Mouse (Mus musculus): ENCODE results near the gene Flywch2.
"Not testable (repeated sequence)": the region's sequence is repeated elsewhere in the genome, so short reads cannot be mapped to it uniquely, and the experiment has no call there.

The Flywch2 gene

DNA sequence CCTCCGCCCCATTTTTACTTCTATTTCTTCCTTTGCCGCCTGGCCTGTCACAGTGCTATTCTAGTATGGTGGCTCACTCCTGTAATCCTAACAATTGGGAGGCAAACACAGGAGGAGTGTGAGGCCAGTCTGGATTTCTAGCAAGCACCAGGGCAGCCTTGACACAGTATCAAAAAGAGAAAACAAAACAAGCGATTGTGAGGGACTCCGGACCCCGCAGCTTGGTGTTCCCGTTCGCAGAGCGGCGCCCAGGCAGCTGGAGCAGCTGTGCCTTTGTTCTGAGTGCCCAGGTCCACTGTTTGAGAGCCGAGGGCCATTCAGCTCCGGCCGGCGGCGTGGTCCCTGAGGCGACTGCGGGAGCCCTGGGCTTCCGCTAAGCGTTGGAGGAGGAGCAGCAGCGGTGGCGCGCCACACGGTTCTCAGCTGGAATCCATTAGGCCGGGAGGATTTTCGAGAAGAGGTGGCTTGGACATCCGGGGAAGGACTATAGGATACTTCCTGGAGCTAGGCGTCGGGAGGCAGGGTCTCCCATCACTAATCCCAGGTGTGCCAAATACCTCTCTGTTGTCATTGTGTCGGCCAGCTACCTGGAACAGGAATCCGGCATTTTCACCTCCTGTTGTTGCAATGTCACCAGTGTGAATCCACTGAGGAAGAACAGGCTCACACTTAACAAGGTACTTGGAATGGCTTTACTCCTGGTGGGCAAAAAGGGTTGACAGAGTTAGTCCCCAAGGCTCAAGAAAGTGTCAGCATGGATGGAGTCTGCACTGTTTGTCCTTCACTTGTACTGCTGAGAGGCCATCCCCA, 4.6 kb upstream of the Flywch2 start, which contains the start of gene Srrm2:
Gene Srrm2, plus strand, starts transcription at position 264 of the 810 bp plus-strand sequence.
- DNase-seq (ENCODE audit: low spot score), result peak; percentile 84

DNA sequence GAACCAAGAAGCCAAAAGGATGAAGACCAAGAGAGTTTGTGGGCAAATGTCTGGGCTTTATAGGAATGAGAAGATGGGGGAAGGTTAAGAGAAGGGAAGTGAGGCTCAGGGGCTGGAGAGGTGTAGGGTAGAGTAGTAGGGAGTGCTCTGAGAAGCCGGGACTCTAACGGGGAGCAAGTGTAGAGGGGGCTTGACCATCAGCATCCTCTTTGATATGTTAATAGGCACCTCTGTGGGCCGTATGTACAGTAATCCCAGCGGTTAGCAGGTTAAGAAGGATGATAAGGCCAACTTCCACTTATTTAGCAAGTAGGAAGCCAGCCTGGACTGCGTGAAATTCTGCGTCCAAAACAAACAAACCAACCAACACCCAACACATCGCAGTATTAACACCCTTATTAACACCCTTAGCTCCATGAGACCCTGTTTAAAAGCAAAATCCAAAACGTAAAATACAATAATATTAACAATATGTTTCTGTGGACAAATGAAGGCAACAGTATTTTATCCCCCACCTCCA, 3.9 kb upstream of the Flywch2 start:
- no peak for DNase-seq (ENCODE audit: low spot score)

DNA sequence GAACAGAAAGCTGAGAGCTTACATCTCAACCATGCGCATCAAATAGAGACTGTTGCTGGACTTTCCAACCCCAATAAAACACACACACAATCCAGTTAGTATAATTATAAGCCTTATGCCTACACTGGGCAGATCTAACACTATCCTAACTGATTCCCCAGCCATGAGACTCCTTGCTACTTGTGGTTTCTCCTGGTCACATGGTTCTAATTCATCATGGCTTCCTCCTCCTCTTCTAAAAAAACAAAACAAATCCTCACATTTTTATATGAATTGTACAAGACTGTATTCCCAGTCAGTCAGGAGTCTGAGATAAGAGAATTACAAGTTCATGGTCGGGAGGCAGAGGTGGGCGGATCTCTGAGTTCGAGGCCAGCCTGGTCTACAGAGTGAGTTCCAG, 3.1 kb upstream of the Flywch2 start:
- no peak for DNase-seq (ENCODE audit: low spot score)

DNA sequence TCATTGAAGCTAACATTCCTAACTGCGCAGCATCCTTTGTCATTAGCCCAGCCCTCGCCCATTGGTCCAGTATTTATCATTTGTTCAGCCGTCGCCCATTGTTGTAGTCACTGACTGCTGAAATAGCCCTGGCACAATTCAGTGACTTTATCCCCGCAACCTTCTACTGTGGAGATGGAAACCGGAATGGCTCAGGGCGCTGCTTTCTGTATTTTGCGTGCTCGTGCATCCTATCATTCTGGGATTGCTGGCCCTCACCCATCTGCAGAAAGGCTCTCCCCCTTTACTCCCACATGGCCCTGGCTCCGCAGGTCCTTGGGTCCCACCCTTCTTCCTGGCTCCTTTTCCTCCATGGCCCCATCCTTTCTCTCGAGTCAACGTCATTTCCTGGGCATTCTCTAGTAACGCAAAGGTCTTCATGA, 640 bp upstream of the Flywch2 start:
- peak; percentile 69 for DNase-seq (ENCODE audit: low spot score)

DNA sequence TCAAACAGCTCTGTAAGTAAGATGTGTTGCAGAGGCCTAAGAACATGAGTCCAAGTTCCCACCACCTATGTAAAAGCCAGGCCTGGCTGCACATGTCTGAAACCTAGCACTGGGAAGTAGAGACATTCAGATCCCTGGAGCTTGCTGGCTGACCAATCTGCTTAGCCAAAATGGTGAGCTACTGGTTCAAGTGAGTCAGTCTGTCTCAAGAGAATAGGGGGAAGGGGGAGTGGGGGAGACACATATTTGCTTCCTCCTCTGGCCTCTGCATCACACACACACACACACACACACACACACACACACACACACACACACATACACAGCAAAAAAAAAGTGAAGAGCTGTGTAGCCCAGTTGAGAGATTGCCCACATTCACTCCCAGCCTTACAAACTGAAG, 2.5 kb downstream of the Flywch2 start:
- DNase-seq (ENCODE audit: low spot score), result no peak

DNA sequence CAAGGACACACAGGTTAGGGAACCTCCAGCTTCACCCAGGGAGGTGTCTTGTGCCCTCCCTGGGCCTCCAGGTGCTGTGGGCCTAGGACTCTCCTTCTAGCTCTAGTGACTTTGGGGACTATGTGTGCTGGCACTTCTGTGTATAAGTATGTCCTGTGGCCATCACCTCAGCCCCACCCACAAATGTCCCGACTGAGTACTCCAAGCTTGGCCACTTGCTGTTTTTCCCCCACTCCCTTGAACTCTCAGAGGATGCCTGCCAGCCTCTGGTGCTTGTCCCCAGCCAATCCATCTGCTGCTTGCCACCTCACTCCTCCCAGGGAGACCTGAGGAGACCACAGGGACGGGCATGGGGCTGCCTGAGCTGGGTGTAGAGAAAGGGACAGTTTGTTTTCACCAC, 7.4 kb downstream of the Flywch2 start:
- DNase-seq (ENCODE audit: low spot score), result no peak

DNA sequence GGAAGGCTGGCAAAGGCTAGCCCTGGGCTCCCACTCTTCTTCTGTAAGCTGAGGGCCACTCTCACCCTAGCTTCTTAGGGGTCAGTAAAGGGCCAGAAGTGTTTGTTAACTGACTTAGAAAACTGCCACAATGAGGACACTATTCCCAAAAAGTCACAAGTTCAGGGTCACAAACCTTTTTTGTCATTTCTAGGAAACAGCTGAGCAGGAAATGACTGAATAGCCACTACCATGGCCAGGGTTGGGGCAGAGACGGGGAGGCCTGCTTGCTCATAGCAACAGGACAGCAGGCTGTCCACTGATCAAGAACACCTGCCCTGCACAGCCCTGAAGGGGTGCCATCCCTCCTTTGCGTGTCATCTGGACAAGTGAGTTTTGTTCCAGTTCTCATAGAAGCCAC, 8.7 kb downstream of the Flywch2 start:
- no peak for DNase-seq (ENCODE audit: low spot score)

DNA sequence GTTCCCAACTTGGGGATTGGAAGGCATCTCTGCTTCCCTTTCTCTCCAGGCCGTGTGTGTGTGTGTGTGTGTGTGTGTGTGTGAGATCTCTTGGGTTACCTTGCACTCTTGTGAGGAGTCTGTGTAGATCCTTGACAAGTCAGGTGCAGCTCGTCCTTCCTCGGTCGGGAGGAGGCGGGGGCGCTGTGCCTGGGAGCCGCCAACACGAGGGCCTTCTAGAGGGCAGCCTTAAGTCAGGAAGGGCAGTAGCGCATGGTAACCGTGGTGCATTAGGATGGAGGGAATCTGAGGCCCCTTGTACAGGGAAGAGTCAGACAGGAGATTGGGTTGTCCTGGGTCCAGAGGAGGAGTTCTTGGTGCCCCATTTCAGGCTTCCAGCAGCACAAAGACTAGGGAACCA, 9.7 kb downstream of the Flywch2 start:
- DNase-seq (ENCODE audit: low spot score), result no peak

DNA sequence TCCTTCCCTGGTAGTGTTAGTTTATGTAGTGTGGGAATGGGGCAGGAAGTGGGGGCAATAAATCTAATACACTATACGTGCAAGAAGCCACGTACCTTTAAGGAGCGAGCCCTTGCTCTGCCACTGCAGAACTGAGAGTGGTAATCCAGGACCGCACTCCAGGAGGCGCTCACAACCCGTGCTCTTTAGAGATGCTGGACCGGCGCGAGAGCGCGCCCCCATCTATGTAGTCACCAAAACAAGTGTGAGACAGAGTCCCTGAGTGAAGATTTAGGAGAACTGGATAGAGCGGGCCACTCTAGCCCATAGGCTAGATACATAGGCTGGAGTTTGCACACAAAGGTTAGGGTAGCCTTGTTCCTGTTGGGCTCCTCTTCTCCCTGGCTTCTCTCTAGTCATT, 11.8 kb downstream of the Flywch2 start:
- peak; percentile 91 for DNase-seq (ENCODE audit: low spot score)

DNA sequence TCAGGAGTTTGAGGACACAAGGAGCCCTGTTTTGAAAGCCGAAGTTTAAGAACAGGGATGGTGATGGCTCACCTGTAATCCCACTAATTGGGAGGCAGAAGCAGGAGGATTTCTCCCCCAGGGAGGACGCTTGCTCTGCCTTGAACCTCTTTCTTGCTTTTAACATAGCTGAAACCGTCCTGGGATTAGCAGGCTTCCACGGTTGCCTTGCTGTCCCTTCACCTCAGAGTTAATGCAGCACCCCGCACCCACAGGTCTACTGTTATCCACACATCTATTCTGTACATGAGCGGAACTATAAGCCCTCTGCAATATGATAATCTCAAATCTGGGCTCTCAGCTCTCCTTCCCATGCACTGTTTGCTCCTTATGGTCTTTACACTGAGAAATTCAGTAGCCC, 12.2 kb downstream of the Flywch2 start:
- DNase-seq (ENCODE audit: low spot score), result no peak

DNA sequence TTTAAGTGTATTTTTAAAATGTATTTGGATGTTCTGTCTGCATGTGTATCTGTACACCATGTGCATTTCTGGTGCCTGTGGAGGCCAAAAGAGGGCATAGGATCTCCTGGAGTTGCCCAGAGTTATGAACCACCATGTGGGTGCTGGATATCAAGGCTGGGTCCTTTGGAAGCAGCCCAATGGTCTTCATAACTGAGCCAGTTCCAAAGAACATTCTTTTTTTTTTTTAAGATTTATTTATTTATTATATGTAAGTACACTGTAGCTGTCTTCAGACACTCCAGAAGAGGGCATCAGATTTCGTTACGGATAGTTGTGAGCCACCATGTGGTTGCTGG, 13.7 kb downstream of the Flywch2 start:
- not testable (repeated sequence) for DNase-seq (ENCODE audit: low spot score)

DNA sequence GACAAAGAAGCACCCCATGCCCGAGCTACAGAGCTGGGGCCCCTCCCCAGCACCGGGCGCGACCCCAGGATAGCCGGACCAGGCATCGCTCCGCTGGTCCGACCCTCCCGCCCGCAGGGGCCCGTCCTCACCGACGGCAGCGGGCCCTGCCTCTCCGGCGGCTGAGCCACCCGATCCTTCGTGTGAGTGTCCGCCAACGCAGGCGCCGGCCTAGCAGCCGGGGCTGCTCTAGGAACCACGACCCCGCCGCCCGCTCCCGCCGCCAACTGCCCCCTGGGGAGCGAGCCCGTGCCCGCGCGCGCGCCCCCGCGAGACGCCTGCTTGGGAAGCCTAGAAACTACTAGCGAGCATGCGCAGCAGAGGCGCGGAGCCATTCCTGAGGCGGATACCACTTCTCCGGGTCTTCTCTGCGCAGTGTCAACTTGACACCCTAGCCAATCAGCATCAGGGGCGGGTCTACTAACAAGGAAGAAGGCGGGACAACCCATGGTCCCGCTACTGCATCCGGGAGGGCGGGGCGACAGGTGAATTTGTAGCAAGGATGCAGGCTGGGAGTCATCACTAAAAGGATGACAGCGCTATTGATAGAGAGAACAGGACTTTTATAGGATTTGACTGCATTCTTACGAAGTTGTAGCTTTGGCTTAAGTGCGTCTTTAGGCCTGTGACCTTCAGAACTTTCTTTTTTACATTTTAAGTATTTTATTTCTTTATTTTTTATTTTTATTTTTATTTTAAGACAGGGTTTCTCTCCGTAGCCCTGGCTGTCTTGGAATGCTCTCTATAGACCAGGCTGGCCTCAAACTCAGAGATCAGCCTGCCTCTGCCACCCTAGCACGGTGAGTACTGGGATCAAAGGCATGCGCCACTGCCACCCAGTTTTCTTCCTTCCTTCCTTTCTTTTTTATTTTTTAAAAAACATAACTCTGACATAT, 14.3 kb downstream of the Flywch2 start, which contains the start of gene Flywch1:
Gene Flywch1, minus strand, starts transcription at position 319 of the 935 bp plus-strand sequence.
- DNase-seq (ENCODE audit: low spot score), result peak; percentile 98

DNA sequence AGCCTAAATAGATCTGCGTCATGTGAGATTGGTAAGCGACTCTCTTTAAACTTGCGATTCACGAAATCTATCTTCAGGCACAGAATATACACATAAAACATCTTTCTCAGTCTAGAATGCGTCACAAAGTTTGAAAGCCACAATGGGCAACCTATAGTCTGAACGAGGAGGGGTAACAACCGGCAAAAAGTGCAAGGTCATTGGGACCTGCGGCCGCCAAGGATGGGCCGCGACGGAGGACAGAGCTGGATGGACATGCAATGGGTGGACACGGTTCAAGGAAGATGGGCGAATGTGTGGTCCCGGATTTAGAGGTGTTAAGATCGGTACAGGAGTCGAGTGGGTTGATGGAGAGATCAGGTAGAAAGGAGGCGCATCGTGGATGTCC, 15.0 kb downstream of the Flywch2 start:
- peak; percentile 68 for DNase-seq (ENCODE audit: low spot score)

DNA sequence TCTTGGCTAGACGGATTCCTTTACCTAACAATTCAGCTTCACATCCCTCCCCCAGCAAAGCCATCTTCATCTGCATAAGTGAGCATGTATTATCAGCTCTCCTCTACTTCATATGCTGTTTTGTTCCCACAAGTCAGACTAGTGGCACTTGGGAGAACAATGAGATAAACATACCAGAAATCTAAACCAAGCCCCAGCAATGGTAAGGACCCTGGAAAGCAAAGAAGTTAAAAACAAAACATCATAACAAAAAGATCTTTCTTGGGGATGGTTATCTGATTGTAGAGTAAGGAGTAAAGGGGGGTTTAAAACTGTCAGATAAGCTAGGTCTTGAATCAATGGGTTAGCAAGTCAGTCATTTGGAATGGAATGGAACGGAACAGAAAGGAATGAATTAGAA, 15.4 kb downstream of the Flywch2 start:
- DNase-seq (ENCODE audit: low spot score), result no peak

DNA sequence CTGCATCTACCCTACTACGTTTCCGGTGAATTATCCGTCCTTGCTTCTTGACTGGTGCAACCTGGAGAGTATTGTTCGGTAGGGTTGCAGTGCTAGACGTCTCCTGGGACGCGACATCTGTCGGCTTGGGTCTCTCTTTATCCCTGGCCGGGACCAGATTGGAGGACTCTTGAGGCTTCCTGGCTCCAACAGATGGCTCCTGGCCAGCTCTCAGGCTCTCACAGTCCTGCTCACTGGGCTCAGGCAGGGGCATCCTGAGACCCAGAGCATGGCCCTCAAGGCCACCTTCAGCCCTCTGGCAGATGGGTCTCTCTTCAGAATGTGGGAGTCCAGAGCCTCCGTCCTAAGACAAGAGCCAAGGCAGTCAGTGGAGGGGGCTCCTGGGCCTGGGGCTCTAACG, 22.9 kb downstream of the Flywch2 start:
- DNase-seq (ENCODE audit: low spot score), result no peak

DNA sequence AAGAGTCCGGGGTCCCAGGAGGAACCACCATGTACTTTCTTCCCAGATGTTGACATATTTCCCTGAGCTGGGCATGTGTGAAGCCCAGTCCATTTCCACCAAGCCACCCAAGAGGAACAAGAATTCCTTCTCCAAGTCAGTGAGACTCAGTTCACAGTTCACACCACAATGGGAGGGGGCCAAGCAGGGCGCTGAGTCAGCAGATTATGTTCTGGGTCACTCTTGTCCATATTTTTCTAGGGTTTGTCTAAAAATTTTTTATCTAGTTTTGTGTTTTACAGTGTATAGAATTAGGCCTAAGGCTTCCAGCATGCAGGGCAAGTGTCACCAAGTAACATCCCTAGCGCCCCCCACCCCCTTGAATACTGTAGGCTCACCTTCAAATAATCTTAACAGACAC, 24.7 kb downstream of the Flywch2 start:
- DNase-seq (ENCODE audit: low spot score), result no peak

DNA sequence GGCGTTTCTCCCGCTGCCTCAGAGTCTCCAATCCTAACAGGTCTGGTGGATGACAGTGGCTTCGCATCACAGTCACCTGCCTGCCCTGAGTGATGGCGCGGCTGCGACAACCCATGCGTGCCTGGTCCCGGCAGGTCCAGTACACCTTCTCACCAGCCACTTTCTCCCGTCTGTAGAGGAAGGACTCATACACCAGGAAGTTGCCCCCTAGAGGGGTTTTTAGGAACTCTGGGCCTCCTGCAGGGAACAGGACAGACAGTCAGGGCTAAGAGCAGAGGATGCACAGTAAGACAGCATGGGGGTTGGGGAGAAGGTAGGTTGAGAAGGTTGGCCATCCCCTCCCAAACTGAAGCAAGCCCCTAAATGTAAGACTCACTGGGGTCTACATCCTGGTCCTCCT, 25.6 kb downstream of the Flywch2 start:
- DNase-seq (ENCODE audit: low spot score), result no peak

DNA sequence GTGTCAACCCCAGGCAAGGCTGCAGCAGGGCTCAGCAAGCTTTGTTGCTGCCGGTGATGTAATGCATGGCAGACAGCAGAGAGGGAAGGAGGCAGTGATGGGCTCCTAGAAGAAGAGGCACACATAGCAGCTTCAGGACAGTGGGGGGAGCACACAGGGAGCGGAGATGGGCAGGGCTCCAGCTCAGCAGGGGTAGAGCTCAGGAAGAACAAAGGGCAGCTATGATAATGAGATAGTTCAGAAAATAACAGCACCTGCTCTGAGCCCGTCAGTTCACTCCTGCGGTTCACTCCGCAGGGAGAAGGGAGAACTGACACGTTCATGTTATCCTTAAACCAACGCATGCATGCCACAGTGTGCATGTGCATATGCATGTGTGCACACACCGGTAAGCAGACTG, 27.1 kb downstream of the Flywch2 start:
- no peak for DNase-seq (ENCODE audit: low spot score)

DNA sequence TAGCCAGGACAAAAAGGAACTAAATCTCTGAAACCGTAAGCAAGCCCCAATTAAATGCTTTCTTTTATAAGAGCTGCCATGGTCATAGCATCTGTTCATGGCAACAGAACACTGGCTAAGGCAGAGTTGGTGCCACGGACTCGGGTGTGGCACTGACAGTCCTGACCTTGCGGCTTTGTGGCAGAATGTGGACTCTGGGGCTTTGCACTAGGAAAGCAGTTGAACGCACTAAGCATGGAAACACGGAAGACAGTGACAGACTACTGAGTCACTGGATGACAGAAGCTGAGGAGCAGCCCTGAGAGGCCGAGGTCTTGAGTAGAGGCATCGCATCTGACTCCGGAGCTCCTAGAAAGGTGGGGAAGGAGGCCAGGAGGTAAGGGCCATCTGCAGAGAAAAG, 28.3 kb downstream of the Flywch2 start:
- DNase-seq (ENCODE audit: low spot score), result no peak

DNA sequence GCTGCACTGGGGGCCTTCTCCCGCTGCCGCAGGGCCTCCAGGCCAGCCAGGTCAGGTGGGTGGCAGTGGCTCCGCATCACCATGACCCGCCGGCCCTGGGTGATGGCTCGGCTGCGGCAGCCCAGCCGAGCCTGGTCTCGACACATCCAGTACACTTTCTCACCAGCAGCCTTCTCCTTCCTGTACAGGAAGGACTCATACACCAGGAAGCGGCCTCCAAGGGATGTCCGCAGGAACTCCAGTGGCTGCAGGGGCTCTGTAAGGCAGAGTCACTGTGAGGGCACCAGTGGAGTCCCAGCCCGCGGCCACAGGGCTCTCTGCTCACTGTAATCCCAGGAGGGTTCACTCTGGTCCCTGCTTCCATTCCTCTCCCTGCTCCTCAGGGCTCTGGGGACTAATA, 30.2 kb downstream of the Flywch2 start:
- DNase-seq (ENCODE audit: low spot score), result no peak

DNA sequence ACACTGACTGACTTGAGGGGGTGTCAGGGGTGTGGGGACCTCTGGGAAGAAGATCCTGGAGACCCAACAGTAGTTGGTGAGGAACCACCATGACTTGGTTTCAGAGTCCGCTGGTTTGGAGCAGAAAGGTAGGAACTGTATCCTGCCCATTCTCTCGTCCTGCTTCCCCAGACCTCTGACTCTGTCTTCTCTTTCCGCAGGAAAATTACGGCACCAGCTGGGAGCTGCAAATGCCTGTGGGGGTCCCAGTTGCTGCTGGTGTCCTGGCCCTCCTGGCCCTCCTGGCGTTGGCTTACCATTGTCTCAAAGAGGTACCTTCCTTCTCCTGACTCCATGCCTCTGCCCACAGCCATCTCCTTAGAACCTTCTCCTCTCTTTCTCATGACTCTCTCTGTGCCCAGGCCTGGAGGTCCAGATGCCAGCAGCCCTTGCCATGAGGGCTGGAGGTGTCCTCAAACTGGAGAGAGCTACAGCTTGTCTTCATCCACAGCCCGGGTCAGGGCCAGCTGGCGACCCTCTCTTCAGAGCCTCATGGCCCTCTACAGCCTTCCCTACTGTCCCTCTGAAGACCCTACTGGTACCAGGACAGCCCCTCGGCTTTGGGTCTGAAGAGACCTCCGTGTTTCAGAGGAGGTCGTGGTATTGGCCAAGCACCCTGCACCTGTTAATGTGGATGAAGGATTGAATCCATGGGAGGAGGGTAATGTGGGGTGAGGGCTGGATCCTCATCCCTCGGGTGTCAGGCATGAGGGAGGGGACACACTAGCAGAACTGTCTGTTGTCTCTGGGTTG, 36.3 kb downstream of the Flywch2 start:
- DNase-seq (ENCODE audit: low spot score), result no peak

All from embryo, embryonic 10 days (tissue).